Mouse (Mus musculus) gastrocnemius, adult 8-10 months (tissue): ENCODE measurements at regions not wholly inside any gene's neighbourhood (a gene's known extent, or its start where the extent isn't known, plus 50 kb on each side); places are given as distances from the start of the nearest gene placed in this dataset.
"Not testable (repeated sequence)": the region's sequence is repeated elsewhere in the genome, so short reads cannot be mapped to it uniquely, and the experiment has no call there.

Experiments
- DNase-seq, 2 experiments: peaks; one replicate each; pipeline ENCODE4 v3.0.0; 2022; ENCODE audit warnings: low spot score in 2 of 2

DNA sequence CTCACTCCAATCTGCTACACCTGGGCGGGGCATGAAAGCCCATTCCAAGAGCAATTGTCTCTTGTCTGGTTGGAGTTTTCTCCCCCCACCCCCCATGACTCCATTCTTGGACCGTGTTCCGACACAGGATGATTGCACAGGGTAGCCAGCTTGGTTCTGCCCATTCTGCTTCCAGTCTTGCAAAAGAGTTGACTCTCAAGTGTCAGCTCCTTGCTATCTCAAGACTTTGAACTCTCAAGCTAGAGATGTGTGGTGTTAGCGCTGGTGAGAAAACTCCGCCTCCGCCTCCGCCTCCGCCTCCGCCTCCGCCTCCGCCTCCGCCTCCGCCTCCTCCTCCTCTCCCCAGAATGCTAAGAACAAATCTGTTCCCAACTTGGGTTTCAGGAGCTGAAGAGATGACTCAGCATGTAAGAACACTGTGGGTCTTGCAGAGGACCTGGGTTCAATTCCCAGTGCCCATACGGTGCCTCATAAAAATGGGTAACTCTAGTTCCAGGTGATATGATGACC is 135.1 kb downstream of the Bcat1 start:
- DNase-seq: no peak

DNA sequence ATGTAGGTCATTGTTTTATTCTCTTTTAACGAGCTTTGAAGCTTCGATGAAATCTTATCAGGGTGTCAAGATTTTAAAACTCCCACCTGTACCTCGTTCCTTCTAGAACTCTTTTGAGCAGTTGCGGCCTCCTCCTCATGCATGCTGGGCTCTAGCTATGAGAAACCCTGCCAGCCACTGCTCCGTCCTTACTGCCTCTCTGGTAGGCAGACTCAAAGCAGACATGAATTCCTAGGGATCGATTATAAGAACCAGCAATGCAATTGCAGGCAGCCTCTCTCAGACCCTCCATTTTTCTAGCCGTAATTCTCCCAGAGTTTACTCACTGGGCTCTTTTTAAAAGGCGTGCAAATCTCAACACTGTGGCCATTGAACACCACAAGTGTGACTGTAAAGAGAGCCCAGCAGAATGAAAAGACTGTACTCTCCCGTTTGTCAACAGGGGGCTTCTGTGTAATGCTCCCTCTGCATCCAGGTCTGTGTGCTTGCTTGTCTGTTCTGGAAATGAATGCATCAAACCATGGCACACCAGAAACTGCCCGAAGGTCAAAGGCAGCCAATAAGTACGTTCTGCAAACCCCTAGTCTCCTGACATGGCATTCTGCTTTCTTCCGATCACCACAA is 137.3 kb downstream of the Bcat1 start:
- DNase-seq: no peak

DNA sequence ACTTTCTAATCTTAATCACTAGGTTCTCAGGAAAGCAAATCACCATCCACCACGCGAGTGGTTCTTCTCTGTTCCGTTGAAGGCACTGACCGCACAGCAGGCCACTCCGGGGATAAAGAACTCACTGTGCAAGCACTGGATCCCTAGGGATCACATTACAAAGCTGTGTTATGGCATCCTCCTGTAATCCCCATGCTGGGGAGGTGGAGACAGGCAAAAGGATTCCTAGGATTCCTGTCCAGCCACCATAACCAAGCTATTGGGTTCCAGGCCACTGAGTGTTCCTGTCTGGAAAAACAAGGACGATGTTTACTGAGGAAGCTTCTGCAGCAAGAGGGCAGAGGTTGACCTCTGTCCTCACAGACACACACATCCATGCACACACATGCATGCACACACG is 138.8 kb downstream of the Bcat1 start:
- DNase-seq: no peak

DNA sequence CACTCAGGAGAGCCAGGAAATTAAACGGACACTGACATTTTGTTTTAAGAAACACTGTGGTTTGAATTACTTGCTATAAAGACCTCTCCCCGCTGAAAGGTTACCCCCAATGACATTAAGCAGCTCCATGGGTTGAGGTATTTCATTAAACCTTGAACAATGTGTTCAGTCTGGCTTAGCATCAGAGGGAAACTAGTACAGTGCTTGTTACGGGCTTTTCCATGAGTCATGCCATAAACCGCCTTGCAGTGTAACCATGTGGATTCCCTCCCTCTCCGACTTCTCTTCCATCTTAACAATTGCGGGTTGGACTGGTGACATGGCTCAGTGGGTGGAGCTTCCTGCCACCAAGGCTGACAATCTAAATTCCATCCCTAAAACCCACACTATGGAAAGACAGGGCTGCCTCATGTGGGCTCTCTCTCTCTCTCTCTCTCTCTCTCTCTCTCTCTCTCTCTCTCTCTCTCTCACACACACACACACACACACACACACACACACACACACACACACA is 142.2 kb downstream of the Bcat1 start:
- DNase-seq: no peak

DNA sequence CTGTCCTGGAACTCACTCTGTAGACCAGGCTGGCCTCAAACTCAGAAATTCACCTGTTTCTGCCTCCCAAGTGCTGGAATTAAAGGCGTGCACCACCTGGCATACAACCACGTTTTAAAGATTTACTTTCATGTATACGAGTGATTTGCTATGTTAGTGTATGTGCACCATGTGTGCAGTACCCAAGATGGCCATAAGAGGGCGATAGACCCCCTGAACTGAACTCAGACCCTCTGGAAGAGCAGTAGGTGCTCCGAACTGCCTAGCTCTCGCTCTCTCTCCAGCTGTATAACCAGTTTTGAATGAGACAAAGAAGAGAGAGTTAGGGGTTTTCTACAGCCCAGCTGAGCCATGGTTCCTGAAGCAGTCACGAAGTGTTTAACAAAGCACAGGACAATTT is 143.6 kb downstream of the Bcat1 start:
- DNase-seq: no peak

DNA sequence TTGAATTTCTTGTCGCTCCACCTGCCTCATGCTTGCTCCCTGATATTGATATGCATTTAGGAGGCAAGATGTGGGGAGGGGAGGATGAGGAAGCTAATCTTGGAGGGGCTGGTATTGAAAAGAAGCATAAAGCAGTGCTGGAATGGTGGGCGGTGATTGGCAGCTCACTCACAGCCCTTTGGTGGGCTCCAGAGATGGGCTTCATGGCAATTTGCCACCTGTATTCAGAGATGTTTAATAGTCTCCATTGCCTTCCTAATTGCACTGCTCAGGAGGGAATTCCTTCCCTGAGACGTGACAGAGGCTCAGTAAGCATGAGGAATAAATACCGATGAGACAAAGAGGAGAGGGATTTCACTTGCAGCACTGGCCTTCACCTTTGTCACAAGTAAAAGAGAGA is 146.0 kb downstream of the Bcat1 start:
- no peak for DNase-seq

DNA sequence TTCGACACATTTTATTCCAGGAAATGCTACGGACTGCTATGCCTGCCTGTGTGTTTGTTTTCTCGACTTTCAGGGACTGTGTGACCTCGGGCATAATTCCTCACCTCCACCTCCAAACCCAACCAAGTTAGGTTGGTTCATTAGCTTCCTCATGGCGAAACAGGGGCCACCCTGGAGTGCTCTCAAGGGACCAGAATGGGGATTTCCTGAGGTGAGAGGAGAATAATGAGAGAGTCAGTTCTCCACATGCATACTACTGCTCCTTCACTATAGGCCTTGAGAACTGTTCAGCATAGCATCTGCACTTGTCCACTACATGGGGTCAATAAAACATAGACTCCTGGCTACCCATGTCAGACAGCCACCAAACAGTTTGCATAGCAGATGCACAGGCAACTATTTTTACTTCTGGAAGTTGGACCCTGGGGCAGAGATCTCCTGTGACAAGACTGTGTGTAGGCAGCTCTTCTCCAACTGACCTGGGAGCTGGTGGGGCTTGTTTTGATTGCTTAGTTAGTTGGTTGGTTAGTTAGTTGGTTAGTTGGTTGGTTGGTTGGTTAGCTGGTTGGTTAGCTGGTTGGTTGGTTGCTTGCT is 146.6 kb downstream of the Bcat1 start:
- no peak for DNase-seq

DNA sequence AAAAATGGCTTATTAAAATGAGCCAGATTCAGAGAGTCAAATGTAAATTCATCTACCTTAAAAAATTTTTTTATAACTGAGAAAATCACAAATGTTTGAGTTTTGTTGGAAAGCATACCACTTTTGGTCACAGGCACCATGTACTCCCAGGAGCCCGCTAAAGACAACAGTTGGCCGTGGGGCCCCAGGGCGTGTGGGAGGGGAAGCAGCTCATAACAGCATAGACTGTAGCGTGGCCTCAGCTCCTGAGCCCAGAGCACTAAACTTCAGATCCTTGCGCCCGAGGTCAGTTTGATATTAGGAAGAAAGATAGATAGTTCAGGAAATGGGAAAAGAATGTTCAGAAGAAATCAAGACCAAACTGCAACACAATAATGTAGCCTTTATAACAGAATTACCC is 145.8 kb upstream of the Sox5 start:
- DNase-seq: no peak

DNA sequence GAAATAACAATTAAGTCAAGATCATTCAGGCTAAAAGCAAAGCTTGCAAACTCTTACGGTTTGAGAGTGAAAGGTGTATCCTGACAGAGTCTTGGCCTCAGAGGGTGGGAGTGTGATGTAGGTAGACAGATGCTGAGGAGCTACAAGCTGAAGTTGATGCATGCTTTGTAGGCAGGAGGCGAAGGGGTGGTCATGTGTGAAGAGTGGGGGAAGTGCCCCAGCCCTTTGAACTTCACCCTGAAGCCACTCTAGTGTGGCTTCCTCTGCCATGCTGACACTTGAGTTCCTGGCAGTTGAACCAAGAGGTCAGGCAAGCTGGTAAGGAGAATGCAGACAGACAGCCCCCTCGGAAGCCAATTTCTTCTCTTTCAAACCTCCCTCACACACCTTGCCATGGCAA is 141.0 kb upstream of the Sox5 start:
- DNase-seq: no peak

DNA sequence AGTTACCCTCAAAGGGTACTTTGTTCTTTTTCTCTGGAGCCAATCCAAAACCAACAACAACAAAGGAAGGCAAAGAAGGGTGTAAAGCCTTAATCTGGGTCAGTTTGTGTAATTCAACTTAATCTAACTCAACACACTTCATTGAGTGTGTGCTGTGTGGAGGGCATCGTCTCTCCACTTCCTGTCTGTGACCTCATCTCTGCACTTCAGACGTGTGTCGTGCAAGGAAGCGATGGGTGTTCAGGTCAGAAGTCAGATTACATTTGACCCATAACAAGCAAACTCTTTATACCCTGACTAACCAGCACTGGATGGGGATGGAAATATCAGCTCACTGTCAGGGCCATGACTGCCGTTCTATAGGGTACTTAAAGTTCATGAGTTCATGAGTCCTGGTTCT is 138.0 kb upstream of the Sox5 start:
- DNase-seq: no peak

DNA sequence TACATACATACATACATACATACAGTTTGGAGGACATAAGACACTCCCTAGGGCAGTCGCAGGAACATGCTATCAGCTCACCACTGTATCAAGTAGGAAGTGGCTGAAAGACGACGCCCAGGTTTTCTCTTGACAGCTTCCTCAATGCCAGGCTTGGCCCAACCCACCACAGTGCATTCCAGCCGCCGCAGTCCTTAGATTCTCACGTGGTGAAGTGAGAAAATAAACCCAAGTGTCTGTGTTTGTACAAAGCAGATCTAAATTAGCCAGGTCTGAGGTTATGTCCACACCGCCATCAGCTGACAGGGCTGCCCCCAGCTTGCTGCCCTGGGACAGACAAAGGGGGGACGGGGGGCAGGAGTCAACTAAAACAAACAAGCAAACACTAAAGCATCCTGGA is 135.4 kb upstream of the Sox5 start:
- no peak for DNase-seq

DNA sequence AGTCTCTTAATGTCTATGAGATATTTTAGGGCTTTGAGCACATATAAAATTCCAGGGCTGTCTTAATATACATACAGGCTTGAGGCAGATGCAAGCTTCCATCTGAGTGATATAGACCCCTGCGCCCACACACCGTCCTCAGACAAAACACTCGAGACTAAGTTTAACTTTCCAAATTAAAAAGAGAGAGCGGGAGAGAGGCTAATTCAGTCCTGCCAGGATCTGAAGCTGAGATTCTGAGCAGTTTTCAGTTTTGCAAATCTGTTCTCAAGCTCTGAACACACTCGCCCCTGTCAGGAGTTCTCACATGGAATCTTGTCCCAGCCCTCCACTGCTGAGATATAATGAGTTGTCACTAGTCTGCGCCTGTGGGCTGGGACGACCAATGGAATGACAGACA is 130.0 kb upstream of the Sox5 start:
- DNase-seq: no peak

DNA sequence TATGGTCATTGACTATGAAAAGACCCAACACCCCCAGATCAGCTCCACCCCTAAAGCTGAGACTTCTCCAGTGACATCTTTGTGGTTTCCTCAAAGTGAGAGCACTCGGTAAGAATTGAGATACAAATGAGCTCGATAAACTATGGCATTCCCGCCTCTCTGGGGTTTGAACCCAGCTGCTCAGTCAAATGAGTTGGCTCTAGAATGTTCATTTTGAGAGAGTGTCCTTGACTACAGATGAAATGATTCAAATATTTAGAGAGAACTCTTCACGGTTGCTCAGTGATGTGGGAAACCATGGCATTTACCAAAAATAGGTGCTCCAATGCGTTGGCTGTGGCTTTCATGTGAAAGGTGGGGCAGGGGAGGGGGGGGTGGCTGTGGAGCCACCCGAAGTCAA is 128.6 kb upstream of the Sox5 start:
- no peak for DNase-seq

DNA sequence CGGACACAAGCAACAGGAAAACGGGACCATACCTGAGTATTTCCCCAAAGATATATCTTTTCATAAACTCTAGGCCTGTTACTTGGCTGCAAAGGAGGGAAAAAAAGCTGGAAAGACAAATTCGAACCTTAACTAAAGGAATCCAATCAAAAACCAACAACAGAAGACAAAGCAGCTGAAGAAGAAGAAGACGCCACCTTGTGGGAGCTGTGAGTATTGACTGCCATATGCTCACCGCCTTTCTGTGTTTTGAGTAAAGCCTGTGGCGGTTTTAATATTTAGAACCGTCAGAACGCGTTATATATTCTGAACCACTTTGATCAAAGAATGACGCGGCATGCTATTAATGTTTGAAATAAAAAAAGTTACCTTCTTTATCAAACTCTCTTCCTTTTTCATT is 126.9 kb upstream of the Sox5 start:
- no peak for DNase-seq

DNA sequence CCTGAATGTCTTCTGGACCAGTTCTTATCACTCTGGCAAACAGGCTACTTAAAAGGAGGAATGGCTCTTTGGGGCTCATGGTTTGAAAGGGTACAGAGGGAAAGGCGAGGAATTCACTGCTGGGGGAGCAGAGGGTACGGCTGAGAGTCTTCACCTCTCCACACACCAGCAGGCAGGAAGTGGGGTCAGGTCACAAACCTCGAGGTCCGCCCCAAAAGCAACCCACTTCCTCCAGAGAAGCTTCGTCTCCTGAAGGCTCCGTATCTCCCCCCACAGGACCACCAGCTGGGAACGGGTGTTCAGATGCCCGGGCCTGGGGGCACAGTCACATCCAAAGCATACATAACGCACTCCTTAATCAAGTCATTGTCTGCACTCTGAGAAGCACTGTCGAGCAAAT is 121.4 kb upstream of the Sox5 start:
- DNase-seq: no peak

DNA sequence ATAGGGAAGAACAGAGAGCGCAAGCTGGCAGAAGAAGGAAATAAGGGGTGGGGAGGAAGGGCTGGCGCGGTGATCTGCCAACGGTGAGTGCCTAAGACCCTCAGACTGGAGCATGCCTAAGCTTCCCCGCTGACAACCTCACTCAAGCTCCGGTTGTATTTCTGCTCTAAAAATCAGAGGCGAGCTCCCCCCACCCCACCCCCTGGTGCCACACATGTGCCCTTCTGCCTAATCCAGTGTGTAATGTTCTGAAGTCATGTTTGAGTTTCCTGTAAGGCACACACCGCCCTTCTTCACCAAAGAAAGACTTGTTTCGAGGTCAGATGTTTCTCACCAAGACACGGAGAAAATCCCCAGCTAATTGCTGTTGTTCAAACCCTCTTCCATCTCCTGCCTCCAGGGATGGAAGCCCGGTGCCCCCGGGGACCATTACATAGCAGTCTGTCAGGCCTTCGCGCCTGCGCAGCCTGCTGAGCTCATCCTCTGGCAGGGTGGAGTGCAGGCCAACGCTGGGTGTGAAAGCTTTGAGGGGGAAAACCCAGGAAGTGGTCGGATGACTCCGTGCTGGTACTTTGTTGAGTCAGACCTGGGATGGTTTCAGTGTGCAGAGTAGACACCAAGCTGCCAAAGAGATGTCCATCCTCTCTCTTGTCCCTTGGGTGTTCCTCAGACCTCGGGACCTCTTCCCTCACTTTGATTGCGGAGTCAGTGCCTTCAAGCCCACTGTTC is 120.7 kb upstream of the Sox5 start:
- DNase-seq: peak; percentile 58 to 59

DNA sequence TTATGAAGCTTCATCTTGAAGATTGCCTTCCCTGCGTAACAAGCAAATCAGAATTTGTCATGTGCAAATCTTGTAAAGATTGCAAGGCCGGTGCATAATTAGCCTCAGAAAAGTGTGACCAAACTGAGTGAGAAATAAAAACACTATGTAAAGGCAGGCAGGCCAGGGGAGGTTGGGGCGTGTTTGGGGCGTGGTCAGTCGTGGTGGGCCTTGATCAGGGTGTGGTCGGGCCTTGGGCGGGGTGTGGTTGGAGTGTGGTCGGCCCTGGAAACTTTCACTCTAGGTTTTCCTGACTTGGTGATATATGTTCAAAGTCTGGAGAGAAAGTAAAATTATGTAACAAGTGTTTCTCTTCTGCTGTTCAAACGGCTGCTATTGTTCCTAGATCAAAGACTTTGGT is 120.0 kb upstream of the Sox5 start:
- no peak for DNase-seq

DNA sequence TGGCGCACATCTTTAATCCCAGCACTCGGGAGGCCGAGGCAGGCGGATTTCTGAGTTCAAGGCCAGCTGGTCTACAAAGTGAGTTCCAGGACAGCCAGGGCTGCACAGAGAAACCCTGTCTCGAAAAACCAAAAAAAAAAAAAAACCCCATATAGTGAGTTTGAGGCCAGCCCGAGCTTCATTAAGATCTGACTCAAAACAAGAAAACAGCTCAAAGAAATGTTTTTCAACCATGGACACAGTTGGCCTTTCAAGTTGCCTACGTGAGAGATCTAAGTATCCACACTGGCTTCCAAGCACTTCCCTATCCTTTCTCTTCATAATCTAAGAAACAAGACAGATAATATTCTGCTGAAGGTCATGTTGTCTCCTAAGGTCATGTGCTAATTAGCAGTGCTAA is 119.1 kb upstream of the Sox5 start:
- not testable (repeated sequence) for DNase-seq

DNA sequence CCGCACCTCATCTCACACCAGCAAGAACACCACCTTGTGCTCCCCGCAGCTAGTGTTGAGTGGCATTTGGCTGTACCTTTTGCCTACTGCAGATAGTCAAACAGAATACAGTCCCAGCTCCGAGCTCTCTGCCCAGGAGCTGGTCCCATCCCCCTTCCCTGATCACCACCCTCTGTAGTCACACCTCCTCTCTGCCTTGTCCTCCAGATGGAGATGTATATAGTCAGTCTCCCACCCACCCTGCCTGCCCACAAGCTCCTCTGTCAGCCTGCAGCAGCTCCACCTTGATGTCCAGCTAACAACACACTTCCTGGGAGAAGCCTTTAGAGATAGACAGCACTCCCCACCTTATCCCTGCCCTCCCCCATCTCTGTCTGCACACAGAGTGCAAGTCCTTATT is 115.7 kb upstream of the Sox5 start:
- DNase-seq: no peak

DNA sequence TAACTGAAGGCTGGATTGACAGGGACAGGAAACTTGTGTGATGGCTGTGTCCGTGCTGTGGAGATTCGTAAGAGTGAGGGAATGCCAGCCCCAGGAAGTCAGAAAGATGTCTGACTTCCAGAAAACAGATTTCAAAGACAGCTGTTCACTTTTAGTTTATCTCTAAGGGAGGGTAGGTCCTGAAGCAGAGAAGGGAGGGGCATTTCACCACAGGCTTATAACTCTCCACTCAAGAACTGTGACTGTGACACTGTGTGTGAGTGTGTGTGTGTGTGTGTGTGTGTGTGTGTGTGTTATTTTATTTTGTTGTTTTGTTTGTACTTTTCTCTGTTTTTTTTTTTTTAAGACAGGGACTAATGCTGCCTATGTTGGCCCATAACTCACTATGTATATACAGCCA is 109.1 kb upstream of the Sox5 start:
- DNase-seq: no peak

DNA sequence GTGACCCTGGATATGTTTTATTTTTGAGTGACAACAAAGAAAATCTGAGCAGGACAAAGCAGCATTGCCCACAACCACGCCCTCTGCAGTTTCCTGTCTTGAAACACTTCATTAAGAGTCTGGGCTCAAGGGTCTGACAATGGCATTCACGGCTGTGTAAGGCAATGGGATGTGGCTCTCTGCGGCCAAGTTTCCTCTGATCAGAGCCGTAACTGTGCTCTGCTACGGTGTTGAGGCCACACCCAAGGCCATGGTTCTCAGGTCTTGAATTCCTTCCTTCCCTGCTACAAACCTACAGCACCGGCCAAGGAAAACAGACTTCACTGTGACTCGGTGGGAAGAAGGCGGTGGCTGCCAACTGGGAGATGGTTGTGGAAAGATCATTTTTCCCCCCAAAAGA is 108.4 kb upstream of the Sox5 start:
- DNase-seq: no peak

DNA sequence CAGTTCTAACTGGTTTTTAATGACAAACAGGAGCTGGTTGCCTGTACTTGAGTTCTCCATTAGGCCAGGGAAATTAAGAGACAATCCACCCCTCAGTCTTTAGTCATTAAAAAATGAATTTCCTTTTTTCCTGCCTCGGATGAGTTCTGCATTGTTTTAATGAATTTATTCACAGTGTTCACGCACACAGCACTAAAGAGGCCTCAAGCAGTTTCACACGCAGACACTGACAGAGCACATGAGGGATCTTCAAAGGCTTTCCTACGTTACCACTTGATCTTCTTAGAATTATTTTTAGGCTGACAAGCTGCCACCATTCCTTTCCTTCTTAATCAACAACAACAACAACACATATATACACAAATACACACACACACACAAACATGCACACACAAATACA is 101.3 kb upstream of the Sox5 start:
- DNase-seq: no peak

DNA sequence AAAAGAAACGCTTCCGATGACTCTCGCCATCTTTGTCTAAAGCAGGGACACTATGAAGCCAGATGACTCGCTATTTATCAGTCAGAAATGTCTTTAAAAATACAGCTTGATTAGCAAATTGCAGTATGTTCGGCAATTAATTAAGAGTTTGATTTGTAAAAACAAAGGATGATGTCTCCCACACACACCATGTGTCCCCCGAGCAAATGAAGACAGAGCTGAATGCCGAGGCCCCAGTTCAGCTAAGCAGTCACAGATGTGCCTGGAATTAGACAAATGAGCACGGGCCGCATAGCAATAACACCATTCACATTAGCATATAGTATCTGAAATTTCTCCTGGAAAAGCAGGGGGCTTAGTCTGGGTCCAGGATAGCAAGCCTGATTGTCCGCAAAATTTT is 98.3 kb upstream of the Sox5 start:
- no peak for DNase-seq
